Mouse (Mus musculus) stomach, postnatal 0 days (tissue): ENCODE results near the gene Med23.

Experiments used
- CTCF ChIP-seq: IDR thresholded peaks from 2 replicates; pipeline ENCODE4 v1.5.1; 2016; ENCODE audit warnings: antibody characterized with exemption, low read depth, mild to moderate bottlenecking, moderate library complexity
- EP300 ChIP-seq: optimal IDR thresholded peaks from 2 replicates; pipeline ENCODE3; 2016; ENCODE audit warnings: antibody characterized with exemption

- TF ChIP-seq EP300, result no peak
- TF ChIP-seq CTCF, result no peak
Measured at GRCm38 (mm10) chr10:24911199-24911598, 41.4 kb downstream of the Med23 start.
